Mouse (Mus musculus): ENCODE measurements around the gene Iah1. TPM values are rescaled to one million over a fixed set of nuclear protein-coding genes. Genes with fewer than 3 reads are reported as not detected.

Iah1 gene
- polyA plus RNA-seq, 1 experiment from 2014 or later: 31.3 TPM

- H3K4me3 ChIP-seq (ENCODE audit: low read length): no peak overlapping the region
- H3K4me1 ChIP-seq (ENCODE audit: control insufficient read depth, insufficient read depth, low read depth, low read length): no peaks in the 10 kb centered on the region
- H3K27ac ChIP-seq (ENCODE audit: low read depth, low read length): no peak overlapping the region
- WGBS: 95% methylated on average over 3 of the region's 3 CpGs
- peaks cover 39% of the 10 kb centered on the region for H3K36me3 ChIP-seq (ENCODE audit: control insufficient read depth, insufficient read depth, low read length)
- H3K9ac ChIP-seq (ENCODE audit: low read depth, low read length): no peak overlapping the region
- H3K27me3 ChIP-seq (replicated peaks; ENCODE audit: control insufficient read depth, insufficient read depth, low read length): no peaks in the 10 kb centered on the region
- no peaks in the 10 kb centered on the region for H3K9me3 ChIP-seq (ENCODE audit: control insufficient read depth, low read length)
- ATAC-seq: no peak
- H3K4me2 ChIP-seq (ENCODE audit: low read length): no peak overlapping the region
Measured at GRCm38 (mm10) chr12:21326325-21326724, 10.1 kb downstream of the Iah1 start.

DNA sequence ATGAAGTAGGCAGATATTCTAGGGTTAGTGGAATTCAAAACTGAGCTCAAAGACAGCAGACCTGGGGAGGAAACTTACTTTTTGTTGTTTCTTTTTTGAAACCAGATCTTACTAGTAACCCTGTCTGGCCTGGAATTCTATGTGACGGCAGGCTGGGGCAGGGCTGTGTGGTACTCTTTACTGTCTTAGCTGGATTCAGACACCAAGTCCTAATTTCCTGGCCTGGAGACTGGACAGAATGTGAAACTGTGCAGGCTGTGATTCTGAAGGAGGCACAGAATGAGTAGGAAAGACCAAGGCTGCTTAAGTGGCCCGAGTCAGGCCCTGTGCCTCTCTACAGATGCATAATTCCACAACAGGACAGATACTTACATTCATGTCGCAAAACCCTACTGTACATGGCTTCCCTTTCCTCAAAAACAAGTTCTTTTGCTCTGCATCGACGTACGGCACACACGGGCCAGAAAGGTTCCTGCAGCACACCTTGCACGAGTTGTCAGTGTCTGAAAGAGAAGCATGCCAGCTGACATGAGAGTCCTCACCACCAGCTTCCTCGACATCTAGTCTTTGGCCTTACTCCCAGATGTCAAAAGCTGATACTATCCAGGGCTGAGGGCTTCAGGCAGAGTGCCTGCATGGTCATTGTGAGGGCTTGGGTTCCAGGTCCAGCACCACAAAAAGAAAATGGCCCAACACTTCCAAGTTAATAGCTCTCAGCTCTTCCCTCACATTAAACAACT is 13.6 kb downstream of the Iah1 start:
- ATAC-seq: no peak
- peaks cover 39% of the 10 kb centered on the region for H3K36me3 ChIP-seq (ENCODE audit: control insufficient read depth, insufficient read depth, low read length)
- H3K27me3 ChIP-seq (replicated peaks; ENCODE audit: control insufficient read depth, insufficient read depth, low read length): no peaks in the 10 kb centered on the region
- no peak overlapping the region for H3K4me3 ChIP-seq (ENCODE audit: low read length)
- no peaks in the 10 kb centered on the region for H3K4me1 ChIP-seq (ENCODE audit: control insufficient read depth, insufficient read depth, low read depth, low read length)
- no peak overlapping the region for H3K9ac ChIP-seq (ENCODE audit: low read depth, low read length)
- no peak overlapping the region for H3K4me2 ChIP-seq (ENCODE audit: low read length)
- H3K27ac ChIP-seq (ENCODE audit: low read depth, low read length): no peak overlapping the region
- WGBS: 92% methylated on average over 9 of the region's 9 CpGs
- no peaks in the 10 kb centered on the region for H3K9me3 ChIP-seq (ENCODE audit: control insufficient read depth, low read length)

- H3K36me3 ChIP-seq (ENCODE audit: control insufficient read depth, insufficient read depth, low read length): peaks cover 34% of the 10 kb centered on the region
Measured at GRCm38 (mm10) chr12:21330961-21331576, 14.9 kb downstream of the Iah1 start.

GRCm38 (mm10) chr12:21331711-21332110 is 15.5 kb downstream of the Iah1 start:
- H3K27ac ChIP-seq (ENCODE audit: low read depth, low read length): no peak overlapping the region
- H3K9me3 ChIP-seq (ENCODE audit: control insufficient read depth, low read length): no peaks in the 10 kb centered on the region
- ATAC-seq: no peak
- H3K36me3 ChIP-seq (ENCODE audit: control insufficient read depth, insufficient read depth, low read length): peaks cover 34% of the 10 kb centered on the region
- H3K4me3 ChIP-seq (ENCODE audit: low read length): no peak overlapping the region
- no peak overlapping the region for H3K4me2 ChIP-seq (ENCODE audit: low read length)
- H3K27me3 ChIP-seq (replicated peaks; ENCODE audit: control insufficient read depth, insufficient read depth, low read length): no peaks in the 10 kb centered on the region
- H3K9ac ChIP-seq (ENCODE audit: low read depth, low read length): no peak overlapping the region
- no peaks in the 10 kb centered on the region for H3K4me1 ChIP-seq (ENCODE audit: control insufficient read depth, insufficient read depth, low read depth, low read length)
- WGBS: 78% methylated on average over 6 of the region's 6 CpGs

More at GRCm38 (mm10) chr12:21330961-21331576, 14.9 kb downstream of the Iah1 start:
- no peaks in the 10 kb centered on the region for H3K4me1 ChIP-seq (ENCODE audit: control insufficient read depth, insufficient read depth, low read depth, low read length)
- no peak overlapping the region for H3K27ac ChIP-seq (ENCODE audit: low read depth, low read length)
- H3K4me3 ChIP-seq (ENCODE audit: low read length): no peak overlapping the region
- WGBS: 92% methylated on average over 10 of the region's 10 CpGs
- H3K9me3 ChIP-seq (ENCODE audit: control insufficient read depth, low read length): no peaks in the 10 kb centered on the region
- no peaks in the 10 kb centered on the region for H3K27me3 ChIP-seq (replicated peaks; ENCODE audit: control insufficient read depth, insufficient read depth, low read length)
- no peak overlapping the region for H3K9ac ChIP-seq (ENCODE audit: low read depth, low read length)
- no peak for ATAC-seq
- no peak overlapping the region for H3K4me2 ChIP-seq (ENCODE audit: low read length)

- Histone ChIP-seq H3K36me3 (ENCODE audit: control insufficient read depth, insufficient read depth, low read length) (peaks cover 23% of the 10 kb centered on the region), H3K4me3 (ENCODE audit: low read length) (no peak overlapping the region), H3K9me3 (ENCODE audit: control insufficient read depth, low read length) (no peaks in the 10 kb centered on the region), H3K27ac (ENCODE audit: low read depth, low read length) (no peak overlapping the region), H3K4me1 (ENCODE audit: control insufficient read depth, insufficient read depth, low read depth, low read length) (no peaks in the 10 kb centered on the region), H3K27me3 (replicated peaks; ENCODE audit: control insufficient read depth, insufficient read depth, low read length) (no peaks in the 10 kb centered on the region), H3K9ac (ENCODE audit: low read depth, low read length) (no peak overlapping the region), H3K4me2 (ENCODE audit: low read length) (no peak overlapping the region)
- no peak for ATAC-seq
- WGBS: 90% methylated on average over 7 of the region's 7 CpGs
Measured at GRCm38 (mm10) chr12:21333021-21333420, 16.8 kb downstream of the Iah1 start.

GRCm38 (mm10) chr12:21333766-21334165 is 17.6 kb downstream of the Iah1 start:
- no peak overlapping the region for H3K4me2 ChIP-seq (ENCODE audit: low read length)
- H3K27ac ChIP-seq (ENCODE audit: low read depth, low read length): no peak overlapping the region
- WGBS: 95% methylated on average over 5 of the region's 5 CpGs
- H3K36me3 ChIP-seq (ENCODE audit: control insufficient read depth, insufficient read depth, low read length): peaks cover 21% of the 10 kb centered on the region
- ATAC-seq: no peak
- H3K4me1 ChIP-seq (ENCODE audit: control insufficient read depth, insufficient read depth, low read depth, low read length): no peaks in the 10 kb centered on the region
- H3K4me3 ChIP-seq (ENCODE audit: low read length): no peak overlapping the region
- H3K27me3 ChIP-seq (replicated peaks; ENCODE audit: control insufficient read depth, insufficient read depth, low read length): no peaks in the 10 kb centered on the region
- no peaks in the 10 kb centered on the region for H3K9me3 ChIP-seq (ENCODE audit: control insufficient read depth, low read length)
- no peak overlapping the region for H3K9ac ChIP-seq (ENCODE audit: low read depth, low read length)

- Histone ChIP-seq H3K4me2 (ENCODE audit: low read length) (no peak overlapping the region), H3K36me3 (ENCODE audit: control insufficient read depth, insufficient read depth, low read length) (peaks cover 20% of the 10 kb centered on the region)
Measured at GRCm38 (mm10) chr12:21335869-21336268, 19.7 kb downstream of the Iah1 start.

GRCm38 (mm10) chr12:21337171-21337570 is 21.0 kb downstream of the Iah1 start:
- Histone ChIP-seq H3K27me3 (replicated peaks; ENCODE audit: control insufficient read depth, insufficient read depth, low read length) (no peaks in the 10 kb centered on the region), H3K9me3 (ENCODE audit: control insufficient read depth, low read length) (no peaks in the 10 kb centered on the region), H3K4me1 (ENCODE audit: control insufficient read depth, insufficient read depth, low read depth, low read length) (no peaks in the 10 kb centered on the region), H3K27ac (ENCODE audit: low read depth, low read length) (no peak overlapping the region), H3K4me2 (ENCODE audit: low read length) (no peak overlapping the region), H3K4me3 (ENCODE audit: low read length) (no peak overlapping the region), H3K36me3 (ENCODE audit: control insufficient read depth, insufficient read depth, low read length) (peaks cover 17% of the 10 kb centered on the region), H3K9ac (ENCODE audit: low read depth, low read length) (no peak overlapping the region)
- WGBS: 97% methylated on average over 5 of the region's 5 CpGs
- no peak for ATAC-seq

More at GRCm38 (mm10) chr12:21335869-21336268, 19.7 kb downstream of the Iah1 start:
- Histone ChIP-seq H3K9ac (ENCODE audit: low read depth, low read length) (no peak overlapping the region), H3K4me1 (ENCODE audit: control insufficient read depth, insufficient read depth, low read depth, low read length) (no peaks in the 10 kb centered on the region), H3K4me3 (ENCODE audit: low read length) (no peak overlapping the region), H3K27ac (ENCODE audit: low read depth, low read length) (no peak overlapping the region), H3K9me3 (ENCODE audit: control insufficient read depth, low read length) (no peaks in the 10 kb centered on the region), H3K27me3 (replicated peaks; ENCODE audit: control insufficient read depth, insufficient read depth, low read length) (no peaks in the 10 kb centered on the region)
- ATAC-seq: no peak
- 90% methylated on average over 7 of the region's 7 CpGs for WGBS

GRCm38 (mm10) chr12:21340674-21341073 is 24.5 kb downstream of the Iah1 start:
- Histone ChIP-seq H3K4me3 (ENCODE audit: low read length) (no peak overlapping the region), H3K36me3 (ENCODE audit: control insufficient read depth, insufficient read depth, low read length) (peaks cover 8% of the 10 kb centered on the region), H3K27me3 (replicated peaks; ENCODE audit: control insufficient read depth, insufficient read depth, low read length) (no peaks in the 10 kb centered on the region), H3K4me1 (ENCODE audit: control insufficient read depth, insufficient read depth, low read depth, low read length) (no peaks in the 10 kb centered on the region), H3K27ac (ENCODE audit: low read depth, low read length) (no peak overlapping the region), H3K4me2 (ENCODE audit: low read length) (no peak overlapping the region), H3K9ac (ENCODE audit: low read depth, low read length) (no peak overlapping the region), H3K9me3 (ENCODE audit: control insufficient read depth, low read length) (no peaks in the 10 kb centered on the region)
- WGBS: 97% methylated on average over 5 of the region's 5 CpGs
- ATAC-seq: no peak
